Mouse (Mus musculus) spleen, postnatal 10 days (tissue): ENCODE results near the gene Adamts13.

ENCODE experiments used
- DNase-seq, 2 experiments: peaks; one replicate each; pipeline ENCODE4 v3.0.0; 2021 to 2022; ENCODE audit warnings: low spot score in 2 of 2

The Adamts13 gene

DNA sequence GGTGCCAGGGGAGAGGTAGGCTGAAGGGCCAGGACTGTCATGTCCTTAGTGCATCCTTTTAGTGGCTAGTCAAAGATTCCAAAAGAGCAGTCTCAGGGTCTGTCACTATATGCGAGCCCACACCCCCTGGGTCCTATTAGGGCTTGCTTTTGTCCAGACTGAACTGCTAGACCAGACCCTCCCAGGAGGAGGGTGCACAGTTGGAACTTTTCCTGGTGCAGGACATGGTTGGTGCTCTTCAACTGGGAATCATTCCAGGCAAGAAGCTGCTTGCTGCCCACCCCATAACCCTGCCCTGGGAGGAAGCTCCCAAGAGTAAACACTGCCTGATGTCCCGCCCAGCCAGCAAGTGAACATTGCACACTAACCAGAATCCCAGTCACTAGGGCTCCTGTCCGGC, at the start of gene Adamts13:
Adamts13 (plus strand) TSS at position 301 of the 400 bp plus-strand sequence.
- no peak for DNase-seq

DNA sequence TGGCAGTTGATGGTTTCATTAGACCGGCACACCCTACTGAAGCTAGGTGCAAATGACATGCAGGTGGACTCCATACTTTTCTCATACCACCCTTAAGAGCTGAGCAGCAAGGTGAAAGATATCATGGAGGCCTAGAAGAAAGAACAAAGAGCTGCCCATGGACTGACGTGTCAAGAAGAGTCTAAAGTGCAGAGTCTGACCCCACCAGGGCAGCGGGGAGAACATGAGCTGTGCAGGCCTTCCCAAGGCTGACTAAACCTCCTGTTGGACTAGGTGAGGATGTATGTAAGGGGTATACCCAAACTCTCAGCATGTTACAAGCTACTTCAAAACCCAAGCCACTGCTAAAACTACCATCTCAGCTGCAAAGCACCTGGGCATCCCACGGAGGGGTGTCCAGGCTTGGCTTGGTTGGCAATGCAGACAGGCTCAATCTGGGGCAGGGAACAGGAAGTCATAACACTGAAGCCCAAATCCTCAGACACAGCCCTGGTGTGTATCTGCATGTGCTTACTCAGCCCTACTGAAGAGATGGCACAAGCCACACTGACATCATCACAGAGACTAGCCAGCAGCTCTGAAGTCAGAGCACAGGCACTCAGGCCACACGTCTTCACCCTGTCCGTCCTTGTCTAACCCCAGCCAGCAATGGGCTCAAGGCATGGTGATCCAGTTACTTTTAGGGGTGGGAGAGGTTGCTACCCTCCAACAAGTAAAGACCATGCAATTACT, 45.3 kb upstream of the Adamts13 start:
- DNase-seq, result no peak

DNA sequence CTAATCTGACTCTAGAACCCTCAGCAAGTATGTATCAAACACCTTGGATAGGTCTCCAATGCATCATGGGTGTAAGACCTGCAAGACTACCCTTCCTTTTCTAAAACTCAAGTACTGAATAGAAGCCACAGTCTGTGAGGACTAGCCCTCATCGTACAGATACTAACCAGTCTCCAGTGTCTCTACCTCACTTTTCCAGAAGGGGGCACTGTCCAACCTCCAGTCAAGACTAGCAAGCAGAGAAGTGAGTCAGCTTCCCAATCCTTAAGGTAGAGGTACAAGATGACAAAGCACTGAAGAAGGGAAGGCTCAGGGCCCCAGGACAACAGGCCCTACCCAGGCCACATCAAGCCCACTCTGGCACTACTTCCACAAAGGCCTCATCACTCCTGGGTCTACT, 42.8 kb upstream of the Adamts13 start:
- DNase-seq, result peak; percentile 57 to 80

DNA sequence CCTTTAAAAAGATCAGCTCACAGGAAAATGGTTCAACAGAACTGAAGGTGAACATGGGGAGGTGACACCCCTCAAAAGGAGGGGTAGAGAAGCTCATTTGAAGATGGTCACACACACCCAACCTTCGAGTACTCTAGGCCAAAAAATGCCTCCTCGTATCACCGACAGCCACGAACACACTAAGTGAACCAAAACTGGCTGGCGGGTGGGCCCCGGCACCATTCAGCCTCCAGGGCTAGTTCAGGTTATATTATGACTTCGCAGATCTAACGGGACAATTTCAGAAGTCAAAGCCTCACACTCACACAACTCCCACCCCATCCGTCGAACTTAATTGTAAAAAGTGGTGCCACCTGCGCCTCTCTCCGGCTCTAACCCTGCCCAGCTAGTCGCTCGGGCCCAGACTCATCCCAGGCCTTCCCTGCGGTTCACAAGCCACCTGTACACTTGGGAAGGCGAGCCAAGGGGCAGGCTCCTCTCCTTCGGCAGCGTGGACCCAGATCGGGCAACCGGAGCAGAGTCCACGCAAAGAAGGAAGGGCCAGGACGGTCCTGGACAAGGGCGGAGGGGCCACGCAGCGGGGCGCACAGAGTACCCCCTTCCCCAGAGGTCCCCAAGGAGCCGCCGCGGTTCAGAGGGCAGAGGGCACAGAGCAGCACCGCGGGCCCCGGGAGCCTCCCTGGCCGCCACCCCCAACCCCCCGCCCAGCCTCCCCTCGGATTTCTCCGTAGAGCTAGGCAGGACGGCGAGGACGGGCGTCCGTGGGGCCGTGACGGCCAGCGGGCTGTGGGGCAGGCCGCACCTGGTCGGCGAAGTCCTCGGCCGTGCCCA, 40.5 kb upstream of the Adamts13 start:
- peak in 1 of 2 experiments; percentile 56 for DNase-seq

DNA sequence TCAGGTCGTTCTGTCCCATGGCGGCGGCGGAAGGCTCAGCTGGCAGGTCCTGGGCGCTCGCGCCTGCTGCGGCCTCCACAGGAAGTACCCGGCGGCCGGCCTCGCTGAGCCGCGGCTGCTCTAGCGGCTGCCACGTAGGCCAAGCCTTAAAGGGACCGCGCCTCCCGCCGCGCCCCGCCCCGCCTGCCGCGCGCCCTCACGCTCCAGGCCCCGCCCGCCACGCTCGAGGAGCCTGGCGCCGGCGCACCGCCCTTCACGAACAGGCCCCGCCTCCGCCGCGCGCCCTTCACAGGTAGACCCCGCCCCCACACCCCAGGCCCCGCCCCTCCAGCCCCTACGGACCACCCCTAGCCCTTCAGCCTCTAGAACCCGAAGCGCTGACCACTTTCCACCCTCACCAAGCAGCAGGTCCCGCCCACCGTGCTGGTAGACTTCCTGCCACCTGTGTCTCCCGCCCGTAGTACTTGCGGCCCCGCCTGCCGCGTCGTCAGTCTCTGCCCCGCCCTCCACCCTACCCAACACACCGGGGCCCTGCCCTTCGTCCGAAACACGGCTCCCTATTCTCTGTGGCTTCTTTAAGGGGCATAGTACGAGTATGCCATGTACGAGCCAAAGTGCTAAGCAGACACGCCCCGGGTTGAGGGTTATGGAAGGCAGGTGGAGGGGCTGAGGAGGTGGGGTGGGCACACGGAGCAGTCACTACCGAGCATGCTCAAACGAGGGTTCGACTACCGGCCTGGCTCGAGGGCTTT, 39.7 kb upstream of the Adamts13 start, which contains the start of the genes Surf4 and Stkld1:
Surf4 (minus strand) TSS at position 625 of the 752 bp plus-strand sequence.
Stkld1 (plus strand) TSS at position 744 of the 752 bp plus-strand sequence.
- DNase-seq, result peak; percentile 85 to 96

DNA sequence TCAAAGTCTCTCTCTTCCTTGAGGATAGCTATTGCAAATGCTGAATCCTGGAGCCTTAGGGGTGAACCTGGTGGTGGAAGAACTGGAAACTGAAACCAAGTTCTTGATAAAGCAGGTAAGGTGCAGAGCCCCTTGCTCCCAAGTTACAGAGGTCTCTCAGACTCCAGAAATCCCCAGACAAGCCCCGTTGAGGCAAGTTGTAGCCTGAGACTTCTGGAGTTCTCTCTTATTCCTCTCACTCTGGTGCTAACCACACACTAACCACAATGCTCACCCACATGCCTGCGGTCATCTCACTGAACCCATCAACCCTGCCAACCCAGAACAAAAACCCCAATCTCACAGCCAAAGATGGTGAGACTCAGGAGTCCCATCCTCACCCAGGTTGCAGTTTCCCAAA, 37.9 kb upstream of the Adamts13 start:
- no peak for DNase-seq

DNA sequence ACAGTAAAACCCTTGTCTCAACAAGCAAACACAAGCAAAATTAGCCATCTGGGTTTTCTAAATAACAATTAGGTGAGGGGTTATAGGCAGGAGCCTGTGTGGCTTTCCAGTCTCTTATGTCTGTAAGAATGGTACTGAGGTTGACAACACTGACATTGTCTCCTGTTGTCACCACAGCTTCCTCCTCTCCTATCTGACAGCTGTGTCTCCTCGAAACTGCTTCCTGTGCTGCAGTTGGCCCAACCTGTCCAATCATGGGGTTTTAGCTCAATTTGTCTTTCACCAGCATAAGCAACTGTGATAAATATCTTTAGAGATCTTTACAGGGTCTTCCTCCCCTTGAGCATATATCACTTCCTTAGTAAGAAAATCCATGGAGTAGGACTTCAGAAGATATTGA, 36.8 kb upstream of the Adamts13 start:
- DNase-seq, result no peak

DNA sequence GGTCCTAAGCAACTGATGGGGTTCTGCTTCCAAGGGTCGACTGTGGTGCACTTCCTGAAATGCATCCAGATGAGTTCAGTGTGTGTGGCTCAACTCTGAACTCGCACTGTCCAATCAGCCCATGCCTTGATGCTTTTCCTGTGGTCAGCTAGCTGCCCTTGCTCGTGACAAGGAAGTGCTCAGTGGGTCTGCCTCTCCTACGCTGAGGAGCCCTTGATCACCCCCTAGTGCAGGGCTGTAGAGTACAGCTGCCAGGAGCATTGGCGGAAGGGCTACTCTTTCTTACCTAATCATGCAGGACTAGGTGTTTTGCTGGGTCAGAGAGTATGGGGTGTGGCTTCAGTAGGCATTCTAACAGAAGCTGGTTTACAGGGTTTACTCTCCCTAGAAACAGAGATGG, 31.7 kb upstream of the Adamts13 start:
- DNase-seq, result no peak

DNA sequence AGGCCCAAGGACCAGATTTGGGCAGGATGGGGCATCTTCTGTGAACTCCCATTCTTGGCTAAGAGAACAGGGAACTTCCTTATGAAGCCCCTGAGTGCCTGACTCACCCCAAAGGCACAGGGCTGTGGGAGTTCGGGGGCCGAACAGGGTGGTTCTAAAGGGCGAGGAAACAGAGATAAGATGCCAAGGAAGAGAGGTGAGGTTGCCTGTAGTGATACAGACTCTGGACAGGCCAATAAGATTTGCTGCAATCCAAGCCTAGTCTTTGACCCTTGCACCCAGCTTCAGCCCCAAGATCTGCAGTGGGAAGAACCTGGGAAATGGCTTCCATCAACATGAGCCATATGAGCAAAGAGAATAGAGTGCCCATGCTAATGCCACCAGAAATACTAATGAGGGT, 30.0 kb upstream of the Adamts13 start:
- DNase-seq, result no peak

DNA sequence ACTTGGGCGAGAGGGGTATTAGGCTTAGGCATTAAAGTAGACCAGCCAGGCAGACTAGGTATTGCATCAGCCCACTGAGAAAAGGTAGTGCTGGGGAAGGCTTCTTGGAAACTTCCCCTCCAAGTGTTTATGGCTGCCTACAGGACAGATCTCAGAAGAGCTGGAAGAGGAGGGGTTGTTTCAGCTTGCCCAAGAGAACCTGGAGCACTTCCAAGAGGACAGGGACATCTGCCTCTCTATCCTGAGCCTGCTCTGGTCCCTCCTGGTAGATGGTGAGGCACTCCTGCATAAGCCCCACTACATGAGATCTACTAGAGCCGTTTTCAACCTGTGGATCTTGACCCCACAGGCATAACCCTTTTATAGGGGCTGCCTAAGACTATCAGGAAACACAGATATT, 22.8 kb upstream of the Adamts13 start:
- DNase-seq, result no peak

DNA sequence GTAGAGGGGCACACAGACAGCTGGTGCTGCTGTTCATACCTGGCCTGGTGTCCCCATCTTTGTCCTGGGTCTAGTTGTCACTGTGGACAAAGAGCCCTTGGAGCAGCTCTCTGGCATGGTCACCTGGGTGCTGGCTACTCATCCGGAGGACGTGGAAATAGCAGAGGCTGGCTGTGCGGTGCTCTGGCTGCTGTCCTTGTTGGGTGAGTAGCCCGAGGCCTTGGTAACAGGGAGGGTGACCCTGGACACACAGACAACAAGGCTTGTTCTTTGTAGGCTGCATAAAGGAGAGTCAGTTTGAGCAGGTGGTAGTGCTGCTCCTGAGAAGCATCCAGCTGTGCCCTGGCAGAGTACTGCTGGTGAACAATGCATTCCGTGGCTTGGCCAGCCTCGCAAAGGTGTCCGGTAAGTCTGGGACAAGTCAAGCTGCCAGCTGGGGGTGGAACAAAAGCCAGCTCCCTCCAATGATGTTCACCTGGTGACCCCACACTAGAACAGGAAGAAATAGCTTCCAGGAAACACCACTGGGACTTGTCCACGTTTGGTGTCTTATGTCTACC, 21.8 kb upstream of the Adamts13 start:
- no peak for DNase-seq

DNA sequence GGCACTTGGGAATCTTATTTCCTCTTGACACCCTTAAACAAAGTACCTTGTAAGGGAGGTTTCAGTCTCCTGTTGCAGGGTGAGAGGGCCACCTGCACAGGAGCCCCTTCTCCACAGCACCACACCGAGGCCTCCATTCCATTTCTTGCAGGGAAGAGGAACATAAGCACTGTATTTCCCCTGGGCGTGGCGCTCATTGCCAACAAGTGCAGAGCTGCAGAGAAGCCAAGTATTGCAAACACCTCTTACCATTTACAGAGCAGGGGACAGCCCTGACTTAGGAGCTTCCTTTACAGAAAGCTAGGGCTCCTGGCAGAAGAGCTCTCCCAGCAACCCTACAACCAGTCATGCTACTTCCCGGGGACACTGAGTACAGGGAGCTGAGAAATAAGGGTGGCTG, 21.0 kb upstream of the Adamts13 start:
- no peak for DNase-seq

DNA sequence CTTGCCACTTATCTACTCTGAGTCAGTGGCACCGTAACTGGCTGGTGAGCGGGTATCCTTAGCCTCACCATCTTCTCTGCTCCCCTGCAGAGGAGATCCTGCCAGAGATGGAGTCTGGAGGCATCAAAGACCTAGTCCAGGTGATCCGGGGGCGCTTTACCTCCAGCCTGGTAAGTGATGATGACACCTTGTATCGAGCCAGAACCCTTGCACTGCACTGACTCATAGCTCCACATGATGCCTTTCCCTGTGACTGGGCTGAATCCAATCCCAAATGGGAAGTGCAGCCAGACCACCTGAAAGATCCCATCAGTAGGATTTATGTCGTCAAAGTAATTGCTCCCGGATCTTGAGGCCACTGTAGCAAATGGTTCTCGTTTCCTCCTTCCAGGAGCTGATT, 20.4 kb upstream of the Adamts13 start:
- no peak for DNase-seq

DNA sequence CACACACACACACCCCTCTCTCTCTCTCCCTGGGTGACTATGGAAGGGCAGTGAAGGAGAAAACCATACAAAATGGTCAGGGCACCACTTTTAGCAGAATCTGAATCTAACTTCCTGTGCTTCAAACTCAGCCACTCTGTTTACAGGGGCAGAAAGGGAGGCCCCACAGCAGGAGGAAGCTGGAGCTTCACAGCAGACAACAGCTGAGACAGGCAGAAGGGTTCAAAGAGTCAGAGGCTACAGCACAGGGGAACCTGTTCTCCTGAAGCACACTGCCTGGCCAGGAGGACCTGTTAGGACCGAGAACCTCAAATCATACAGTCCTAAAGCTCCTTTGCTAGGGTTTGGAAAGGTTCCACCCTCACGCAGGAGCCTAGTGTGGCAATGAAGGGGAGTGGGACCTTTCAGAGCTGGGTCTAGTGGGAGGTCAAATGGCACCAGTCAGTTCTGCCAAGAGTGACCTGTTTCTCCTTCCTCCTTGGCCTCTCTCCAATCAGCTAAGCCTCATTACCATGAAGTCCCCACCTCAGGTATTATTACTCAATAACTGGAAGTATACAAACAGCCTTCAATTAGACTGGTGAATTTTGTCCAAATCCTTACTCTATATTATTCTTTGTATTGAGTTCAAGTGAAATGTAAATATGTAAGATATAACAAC, 18.4 kb upstream of the Adamts13 start:
- no peak for DNase-seq

DNA sequence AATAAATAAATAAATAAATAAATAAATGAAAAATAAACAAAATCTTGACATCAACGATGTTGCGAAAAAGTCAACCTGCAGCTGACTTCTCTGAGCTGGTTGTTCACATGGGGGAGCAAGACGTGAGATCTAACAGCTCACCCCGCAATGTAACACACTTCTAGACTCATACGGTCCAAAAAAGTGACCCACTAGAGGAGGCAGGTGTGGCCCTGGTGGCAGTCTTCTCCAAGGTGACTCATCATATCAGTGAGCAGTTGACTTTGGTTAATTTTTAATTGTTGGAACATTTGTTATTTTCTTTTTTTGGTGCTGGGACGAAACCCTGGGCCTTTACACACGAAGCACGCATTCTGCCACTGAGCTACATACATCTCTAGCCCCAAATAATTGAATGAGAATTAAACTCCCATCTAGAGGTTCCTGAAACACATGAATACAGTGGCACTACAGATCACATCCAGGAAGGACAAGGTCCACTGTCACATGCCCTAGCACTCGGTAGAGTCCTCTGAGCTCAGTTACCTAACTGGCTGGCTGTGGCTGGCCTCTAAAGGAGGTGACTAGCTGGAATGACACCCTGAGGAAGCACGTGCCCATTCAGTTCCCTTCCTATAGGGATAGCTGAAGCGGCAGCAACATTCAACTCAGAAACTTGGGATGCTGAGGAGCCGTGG, 16.3 kb upstream of the Adamts13 start:
- DNase-seq, result no peak

DNA sequence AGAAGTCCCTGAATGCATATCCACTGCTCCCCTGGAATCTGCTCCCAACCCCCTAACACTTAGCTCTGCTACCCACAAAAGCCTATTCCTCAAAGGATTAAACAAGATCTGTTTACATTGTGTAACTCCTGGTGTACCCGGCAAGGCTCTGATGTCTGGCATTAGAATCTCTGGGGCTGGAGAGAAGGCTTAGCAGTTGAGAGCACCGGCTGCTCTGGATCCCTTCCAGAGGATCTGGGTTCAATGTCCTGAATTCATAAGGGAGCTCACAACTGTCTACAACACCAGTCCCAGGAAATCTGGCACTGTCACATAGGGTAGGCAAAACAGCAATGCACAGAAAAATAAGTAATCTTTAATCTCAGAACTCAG, 15.7 kb upstream of the Adamts13 start:
- DNase-seq, result no peak

DNA sequence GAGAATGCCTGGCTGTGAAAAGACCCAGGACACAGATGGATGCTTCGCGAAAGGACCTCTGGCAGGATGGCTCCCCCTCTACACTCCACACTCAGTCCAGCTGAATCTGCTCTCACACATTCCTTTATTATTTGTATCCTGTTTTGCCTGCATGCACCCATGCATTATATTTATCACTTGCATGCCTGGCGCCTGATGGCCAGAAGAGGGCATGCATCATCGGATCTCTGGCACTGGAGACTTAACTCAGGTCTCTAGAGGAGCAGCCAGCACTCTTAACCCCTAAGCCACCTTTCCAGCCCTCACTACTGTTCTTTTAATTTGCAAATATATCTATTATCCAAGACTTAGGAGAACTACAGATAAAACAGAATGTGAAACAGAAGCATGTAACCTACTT, 12.5 kb upstream of the Adamts13 start:
- no peak for DNase-seq

DNA sequence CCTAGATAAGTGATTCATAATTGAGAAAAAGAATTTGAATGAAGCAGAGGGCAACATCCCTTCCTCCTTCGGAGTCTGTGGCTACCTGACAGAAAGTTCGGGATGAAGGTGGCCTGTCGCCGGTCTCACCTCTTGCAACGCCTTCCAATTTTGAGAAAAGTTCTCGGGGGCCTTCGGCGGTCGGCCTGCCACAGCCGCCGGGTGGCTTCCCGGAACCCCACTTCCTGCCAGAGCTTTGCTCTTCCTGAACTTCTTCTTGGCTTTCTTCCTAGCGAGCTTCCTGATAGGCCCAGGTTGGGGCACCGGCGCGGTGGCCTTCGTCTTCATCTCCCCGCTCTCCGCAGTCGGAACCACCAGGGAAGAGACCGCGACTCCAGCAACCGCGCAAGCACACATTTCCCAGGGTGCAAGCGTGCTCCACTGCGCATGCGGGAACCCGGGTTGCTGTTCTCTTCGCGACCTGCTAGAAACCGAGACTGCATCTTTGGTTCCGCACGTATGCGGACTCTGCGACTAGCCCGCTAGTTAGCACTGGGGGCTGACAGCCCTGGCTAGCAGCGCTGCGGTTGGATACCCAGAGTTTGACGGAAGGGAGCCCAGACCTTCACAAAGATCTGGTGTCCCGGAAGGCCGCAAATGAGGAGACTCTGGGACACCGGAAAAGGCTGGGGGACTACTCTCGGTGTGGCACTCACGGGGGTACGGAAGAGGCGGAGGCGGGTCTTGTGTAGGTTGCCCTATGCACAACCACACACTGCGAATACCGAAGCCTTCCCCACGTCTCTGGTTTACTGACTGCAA, 9.1 kb upstream of the Adamts13 start, which contains the start of gene Rexo4:
Rexo4 (minus strand) TSS at position 464 of the 801 bp plus-strand sequence.
- DNase-seq, result peak; percentile 90 to 94

DNA sequence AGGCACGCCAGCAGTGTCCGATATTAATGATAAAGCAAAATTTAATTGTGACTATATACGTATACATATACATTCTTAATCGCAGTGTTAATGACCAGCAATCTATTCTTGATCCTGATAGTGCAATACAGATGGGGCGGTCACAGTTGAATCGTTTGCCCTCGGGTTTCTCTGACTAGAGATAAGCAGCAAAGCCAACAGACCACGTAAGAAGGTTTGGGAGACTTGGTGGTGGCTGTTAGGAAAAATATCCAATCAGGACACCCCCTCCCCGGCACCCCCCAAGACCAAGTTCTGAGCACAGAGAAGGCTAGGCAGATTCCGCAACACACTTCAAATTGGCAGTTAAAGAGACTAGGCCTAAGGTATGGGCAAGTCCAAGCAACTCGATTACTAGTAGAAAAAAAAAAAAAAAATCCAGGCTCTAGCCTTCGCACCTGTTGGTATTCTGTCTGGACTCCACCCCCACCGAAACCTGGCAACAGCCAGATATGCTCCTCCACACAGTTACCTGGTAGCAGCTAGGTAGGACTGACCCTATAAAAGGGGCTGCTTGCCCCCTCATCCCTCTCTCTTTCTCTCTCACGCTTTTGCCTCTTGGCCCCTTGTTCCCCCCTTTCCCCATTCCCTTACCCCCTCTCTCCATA, 8.4 kb upstream of the Adamts13 start:
- DNase-seq, result no peak
